In the genomic region with DNA sequence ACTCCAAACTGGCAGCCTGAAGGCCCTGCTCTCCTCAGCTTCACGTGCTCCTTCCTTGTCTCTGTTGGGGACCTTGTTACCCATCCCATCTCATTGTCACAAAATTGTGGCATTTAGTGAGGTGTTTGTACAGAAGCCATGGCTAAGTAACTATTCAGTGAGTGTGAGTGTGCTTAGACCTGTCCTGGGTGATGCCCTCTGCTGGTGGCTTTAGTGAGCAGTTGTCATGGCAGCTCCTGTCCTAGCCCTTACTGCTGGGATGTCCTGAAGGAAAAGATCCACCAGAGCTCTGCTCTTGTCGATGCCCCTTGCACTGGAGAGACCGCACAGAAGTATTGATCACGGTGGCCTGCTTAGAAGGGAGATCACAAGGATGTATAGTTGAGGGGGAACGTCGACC, we compare ENCODE assay signal across 10 mouse cellular contexts. TPM values are rescaled to one million over a fixed set of nuclear protein-coding genes. Genes with fewer than 3 reads are reported as not detected.
A peak's percentile ranks its signal among the peaks of the same experiment; 100 is the strongest.
DNase-seq lines count a peak whose midpoint lies in the region; ATAC-seq and TF ChIP-seq lines count a peak whose summit lies in the region.
"Had no signal": no experiment of that assay in that cellular context is flagged by ENCODE, and none has a peak within 500 bp of the region (broad histone marks: within the 10 kb centered on the region; RNA-seq: fewer than 3 reads in every experiment).

No protein-coding gene starts in this region.

- H3K9me3 ChIP-seq in forebrain, postnatal 0 days (ENCODE audit: low read length): no peaks in the 10 kb centered on the region
- no peaks in the 10 kb centered on the region for H3K9me3 ChIP-seq in forebrain, embryonic 11.5 days (ENCODE audit: control insufficient read depth, low read length)
- no peaks in the 10 kb centered on the region for H3K9me3 ChIP-seq in midbrain, embryonic 14.5 days (ENCODE audit: control insufficient read depth, low read length)
- H3K9me3 ChIP-seq in midbrain, embryonic 15.5 days: no peaks in the 10 kb centered on the region
- H3K9me3 ChIP-seq in stomach, postnatal 0 days (ENCODE audit: control insufficient read depth, low read length): no peaks in the 10 kb centered on the region

- no peak for DNase-seq in forebrain, postnatal 0 days
- DNase-seq in forebrain, embryonic 11.5 days (ENCODE audit: low spot score): no peak
- peak; percentile 45 for DNase-seq in midbrain, embryonic 14.5 days
- peak; percentile 32 for DNase-seq in brain, adult 2 months (ENCODE audit: low read depth, low spot score)
- DNase-seq in stomach, postnatal 0 days (ENCODE audit: low spot score): peak; percentile 27
- no peak for DNase-seq in urinary bladder, postnatal 25 days (ENCODE audit: low spot score)
- DNase-seq in right cerebral cortex, postnatal 10 days (ENCODE audit: low spot score in 2 of 2): no peak

- H3K4me2 ChIP-seq in forebrain, postnatal 0 days (ENCODE audit: low read depth): no peak overlapping the region
- no peak overlapping the region for H3K4me2 ChIP-seq in forebrain, embryonic 11.5 days (ENCODE audit: low read depth, low read length, severe bottlenecking)
- no peak overlapping the region for H3K4me2 ChIP-seq in midbrain, embryonic 14.5 days (ENCODE audit: low read length)
- H3K4me2 ChIP-seq in midbrain, embryonic 15.5 days: no peak overlapping the region
- H3K4me2 ChIP-seq in stomach, postnatal 0 days (replicated peaks; ENCODE audit: low read depth): no peak overlapping the region

- no peak overlapping the region for H3K4me3 ChIP-seq in forebrain, postnatal 0 days (ENCODE audit: low read depth, low read length)
- H3K4me3 ChIP-seq in forebrain, embryonic 11.5 days (ENCODE audit: low read depth, low read length): no peak overlapping the region
- no peak overlapping the region for H3K4me3 ChIP-seq in midbrain, embryonic 14.5 days (replicated peaks; ENCODE audit: low read depth, low read length)
- no peak overlapping the region for H3K4me3 ChIP-seq in midbrain, embryonic 15.5 days
- H3K4me3 ChIP-seq in stomach, postnatal 0 days (ENCODE audit: low read depth, low read length): no peak overlapping the region

- no peak for ATAC-seq in forebrain, postnatal 0 days
- no peak for ATAC-seq in forebrain, embryonic 11.5 days (replicated peaks; ENCODE audit: low FRiP score)
- no peak for ATAC-seq in midbrain, embryonic 14.5 days (ENCODE audit: low FRiP score, low TSS enrichment)
- no peak for ATAC-seq in midbrain, embryonic 15.5 days (replicated peaks)
- ATAC-seq in stomach, postnatal 0 days (ENCODE audit: low FRiP score, low TSS enrichment): no peak
- ATAC-seq: Patski had no signal

- H3K36me3 ChIP-seq in forebrain, postnatal 0 days (ENCODE audit: insufficient read depth): peaks cover 75% of the 10 kb centered on the region
- H3K36me3 ChIP-seq in forebrain, embryonic 11.5 days (ENCODE audit: control insufficient read depth, insufficient read depth, low read length): peaks cover 12% of the 10 kb centered on the region; the same call in 1 of the 2 replicates
- H3K36me3 ChIP-seq in midbrain, embryonic 14.5 days (ENCODE audit: control insufficient read depth, insufficient read depth, low read length): peaks cover 76% of the 10 kb centered on the region
- H3K36me3 ChIP-seq in midbrain, embryonic 15.5 days (replicated peaks): peaks cover 52% of the 10 kb centered on the region
- H3K36me3 ChIP-seq in stomach, postnatal 0 days (ENCODE audit: control insufficient read depth, insufficient read depth, low read length): peaks cover 23% of the 10 kb centered on the region

- no peaks in the 10 kb centered on the region for H3K4me1 ChIP-seq in forebrain, postnatal 0 days (ENCODE audit: insufficient read depth)
- H3K4me1 ChIP-seq in forebrain, embryonic 11.5 days (replicated peaks; ENCODE audit: control insufficient read depth, insufficient read depth, low read length): no peaks in the 10 kb centered on the region
- H3K4me1 ChIP-seq in midbrain, embryonic 14.5 days (ENCODE audit: control insufficient read depth, insufficient read depth, low read length): no peaks in the 10 kb centered on the region
- H3K4me1 ChIP-seq in midbrain, embryonic 15.5 days: peaks cover 4% of the 10 kb centered on the region; the same call in 1 of the 2 replicates
- no peaks in the 10 kb centered on the region for H3K4me1 ChIP-seq in stomach, postnatal 0 days (replicated peaks; ENCODE audit: control insufficient read depth, insufficient read depth)

- H3K27ac ChIP-seq in forebrain, postnatal 0 days (ENCODE audit: low read depth, low read length): no peak overlapping the region
- H3K27ac ChIP-seq in forebrain, embryonic 11.5 days (ENCODE audit: low read depth, low read length): no peak overlapping the region
- no peak overlapping the region for H3K27ac ChIP-seq in midbrain, embryonic 14.5 days (replicated peaks; ENCODE audit: low read depth, low read length)
- H3K27ac ChIP-seq in midbrain, embryonic 15.5 days: no peak overlapping the region
- no peak overlapping the region for H3K27ac ChIP-seq in stomach, postnatal 0 days (replicated peaks)

- H3K9ac ChIP-seq in forebrain, postnatal 0 days: no peak overlapping the region
- no peak overlapping the region for H3K9ac ChIP-seq in forebrain, embryonic 11.5 days (ENCODE audit: low read length)
- no peak overlapping the region for H3K9ac ChIP-seq in midbrain, embryonic 14.5 days (replicated peaks; ENCODE audit: low read length)
- no peak overlapping the region for H3K9ac ChIP-seq in midbrain, embryonic 15.5 days
- no peak overlapping the region for H3K9ac ChIP-seq in stomach, postnatal 0 days (ENCODE audit: low read length)

- no peak for TF ChIP-seq EP300 in stomach, postnatal 0 days (optimal IDR thresholded peaks at IDR 0.05)

- peak; percentile 63 for TF ChIP-seq CTCF in forebrain, postnatal 0 days (IDR thresholded peaks at IDR 0.05; ENCODE audit: low read depth)
- peak; percentile 68 for TF ChIP-seq CTCF in stomach, postnatal 0 days (IDR thresholded peaks at IDR 0.05; ENCODE audit: low read depth)

- 94% methylated on average over 6 of the region's 6 CpGs for WGBS in forebrain, postnatal 0 days
- WGBS in forebrain, embryonic 11.5 days: 89% methylated on average over 6 of the region's 6 CpGs
- 92% methylated on average over 6 of the region's 6 CpGs for WGBS in midbrain, embryonic 14.5 days
- 91% methylated on average over 6 of the region's 6 CpGs for WGBS in midbrain, embryonic 15.5 days
- 89% methylated on average over 6 of the region's 6 CpGs for WGBS in stomach, postnatal 0 days

- H3K27me3 ChIP-seq in forebrain, postnatal 0 days (ENCODE audit: insufficient read depth, low read length): no peaks in the 10 kb centered on the region
- no peaks in the 10 kb centered on the region for H3K27me3 ChIP-seq in forebrain, embryonic 11.5 days (ENCODE audit: control insufficient read depth, insufficient read depth, low read length)
- H3K27me3 ChIP-seq in midbrain, embryonic 14.5 days (ENCODE audit: control insufficient read depth, insufficient read depth, low read length): no peaks in the 10 kb centered on the region
- no peaks in the 10 kb centered on the region for H3K27me3 ChIP-seq in midbrain, embryonic 15.5 days (replicated peaks)
- H3K27me3 ChIP-seq in stomach, postnatal 0 days (ENCODE audit: control insufficient read depth, insufficient read depth, low read length): no peaks in the 10 kb centered on the region
- H3K27me3 ChIP-seq: Patski had no signal

RNA-seq across cellular contexts. Expression of a gene that starts 7.0 kb away (rescaled TPM):
- total RNA-seq in forebrain, postnatal 0 days (2014; rRNA removed): 80.0 and 84.0 TPM in 2 replicates
- polyA plus RNA-seq in forebrain, postnatal 0 days (2015; fragmentation: Nextera tagmentation; extraction: Ambion mirVana): 86.1 and 99.6 TPM in 2 replicates
- 86.0 and 90.5 TPM in 2 replicates for polyA plus RNA-seq in forebrain, embryonic 11.5 days (2014; fragmentation: Nextera tagmentation; extraction: Ambion mirVana)
- polyA plus RNA-seq in midbrain, embryonic 14.5 days (2014; fragmentation: Nextera tagmentation; extraction: Ambion mirVana): 87.2 and 101 TPM in 2 replicates
- 96.7 and 98.0 TPM in 2 replicates for polyA plus RNA-seq in midbrain, embryonic 15.5 days (2015; fragmentation: Nextera tagmentation; extraction: Ambion mirVana)
- polyA plus RNA-seq in stomach, postnatal 0 days (2015; fragmentation: Nextera tagmentation; extraction: Ambion mirVana): 79.7 and 81.1 TPM in 2 replicates

RNA-seq across cellular contexts. Expression of a gene that starts 11.1 kb away (rescaled TPM):
- total RNA-seq in forebrain, postnatal 0 days (2014; rRNA removed): not detected in 2 replicates
- polyA plus RNA-seq in forebrain, postnatal 0 days (2015; fragmentation: Nextera tagmentation; extraction: Ambion mirVana): 0.38 and 0.74 TPM in 2 replicates
- polyA plus RNA-seq in forebrain, embryonic 11.5 days (2014; fragmentation: Nextera tagmentation; extraction: Ambion mirVana): 1.5 TPM in 2 replicates
- polyA plus RNA-seq in midbrain, embryonic 14.5 days (2014; fragmentation: Nextera tagmentation; extraction: Ambion mirVana): 0.84 and 1.6 TPM in 2 replicates
- 2.0 and 2.3 TPM in 2 replicates for polyA plus RNA-seq in midbrain, embryonic 15.5 days (2015; fragmentation: Nextera tagmentation; extraction: Ambion mirVana)
- 0.38 and 0.44 TPM in 2 replicates for polyA plus RNA-seq in stomach, postnatal 0 days (2015; fragmentation: Nextera tagmentation; extraction: Ambion mirVana)
- total RNA-seq: layer of hippocampus, adult 8-10 months had no signal

RNA-seq across cellular contexts. Expression of a gene that starts 25.0 kb away (rescaled TPM):
- 1.1 and 2.3 TPM in 2 replicates for total RNA-seq in forebrain, postnatal 0 days (2014; rRNA removed)
- 0.23 and 0.50 TPM in 2 replicates for polyA plus RNA-seq in forebrain, postnatal 0 days (2015; fragmentation: Nextera tagmentation; extraction: Ambion mirVana)
- polyA plus RNA-seq in forebrain, embryonic 11.5 days (2014; fragmentation: Nextera tagmentation; extraction: Ambion mirVana): 0.39 and 0.97 TPM in 2 replicates
- 0.55 and 0.76 TPM in 2 replicates for polyA plus RNA-seq in midbrain, embryonic 14.5 days (2014; fragmentation: Nextera tagmentation; extraction: Ambion mirVana)
- 0.52 TPM in 1 of 2 replicates, not detected in the other for polyA plus RNA-seq in midbrain, embryonic 15.5 days (2015; fragmentation: Nextera tagmentation; extraction: Ambion mirVana)
- polyA plus RNA-seq in stomach, postnatal 0 days (2015; fragmentation: Nextera tagmentation; extraction: Ambion mirVana): 0.15 and 0.33 TPM in 2 replicates

RNA-seq across cellular contexts. Expression of a gene that starts 53.7 kb away (rescaled TPM):
- total RNA-seq in forebrain, postnatal 0 days (2014; rRNA removed): 0.08 and 0.24 TPM in 2 replicates
- polyA plus RNA-seq in forebrain, postnatal 0 days (2015; fragmentation: Nextera tagmentation; extraction: Ambion mirVana): 0.12 and 0.13 TPM in 2 replicates
- polyA plus RNA-seq in forebrain, embryonic 11.5 days (2014; fragmentation: Nextera tagmentation; extraction: Ambion mirVana): 0.47 TPM in 1 of 2 replicates, not detected in the other
- polyA plus RNA-seq in midbrain, embryonic 14.5 days (2014; fragmentation: Nextera tagmentation; extraction: Ambion mirVana): 0.19 and 0.28 TPM in 2 replicates
- polyA plus RNA-seq in midbrain, embryonic 15.5 days (2015; fragmentation: Nextera tagmentation; extraction: Ambion mirVana): 0.12 and 0.27 TPM in 2 replicates
- polyA plus RNA-seq in stomach, postnatal 0 days (2015; fragmentation: Nextera tagmentation; extraction: Ambion mirVana): 0.17 and 0.18 TPM in 2 replicates
- polyA plus RNA-seq: Patski had no signal

Comparison
In these comparisons a context has a peak if more than half of its experiments do, and no peak if none do; other contexts are left out.
1. DNase-seq: peak in midbrain, embryonic 14.5 days (single experiment), brain, adult 2 months (single experiment) and stomach, postnatal 0 days (single experiment); none in forebrain, postnatal 0 days (single experiment), forebrain, embryonic 11.5 days (single experiment), urinary bladder, postnatal 25 days (single experiment) and right cerebral cortex, postnatal 10 days (0 of 2).